Mouse (Mus musculus): ENCODE measurements around the gene Adgre5.

DNA sequence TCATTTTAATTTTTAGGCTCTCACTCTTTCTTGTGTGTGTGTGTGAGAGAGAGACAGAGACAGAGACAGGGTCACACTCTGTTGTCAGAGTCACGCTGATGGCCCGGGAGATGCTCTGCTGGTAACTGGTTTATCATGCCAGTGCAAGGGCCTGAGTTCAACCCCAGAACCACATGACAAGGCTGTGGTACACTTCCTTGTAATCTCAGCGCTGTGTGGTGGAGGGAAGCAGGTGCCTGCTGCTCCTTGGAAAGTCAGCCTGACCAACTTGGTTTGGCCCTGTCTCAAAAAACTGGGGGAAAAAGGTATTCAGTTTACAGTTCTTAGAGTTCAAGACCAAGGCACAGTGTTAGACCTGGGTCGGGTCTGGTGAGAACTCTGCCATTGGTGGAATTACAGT lies 26.3 kb upstream of the Adgre5 start:
- TF ChIP-seq CTCF (conservative IDR thresholded peaks at IDR 0.05; ENCODE audit: low read length) (no peak), POU5F1 (IDR thresholded peaks at IDR 0.05; ENCODE audit: borderline replicate concordance, low read length) (no peak)
